Mouse (Mus musculus) heart, embryonic 11.5 days (tissue): Measurements from ENCODE around the gene Hoxd8. TPM values are rescaled to one million over a fixed set of nuclear protein-coding genes. Genes with fewer than 3 reads are reported as not detected.

Source experiments
- ATAC-seq: fragments of 200-750 bp; cut with Nextera tagmentation; replicated peaks from 2 replicates; pipeline ENCODE4 v1.8.0; 2017; ENCODE audit warnings: moderate library complexity; ENCODE audit not compliant: insufficient number of reproducible peaks, low FRiP score, low TSS enrichment
- H3K27ac ChIP-seq: fragments of 300-500 bp; sonication (generic); 2 replicates; pipeline ENCODE4 v1.5.1; 2014; ENCODE audit warnings: mild to moderate bottlenecking, low read depth, low read length
- H3K27me3 ChIP-seq: fragments of 300-500 bp; sonication (generic); 2 replicates; pipeline ENCODE4 v1.6.1; 2014; ENCODE audit warnings: mild to moderate bottlenecking, low read length, mixed read lengths; ENCODE audit not compliant: control insufficient read depth, insufficient read depth
- H3K36me3 ChIP-seq: fragments of 300-500 bp; sonication (generic); 2 replicates; pipeline ENCODE4 v1.6.1; 2014; ENCODE audit warnings: mild to moderate bottlenecking, low read length, moderate library complexity, mixed read lengths; ENCODE audit not compliant: control insufficient read depth, insufficient read depth
- H3K4me1 ChIP-seq: fragments of 300-500 bp; sonication (generic); 2 replicates; pipeline ENCODE4 v1.6.1; 2014; ENCODE audit warnings: low read length; ENCODE audit not compliant: control insufficient read depth, insufficient read depth
- H3K4me2 ChIP-seq: fragments of 300-500 bp; sonication (generic); 2 replicates; pipeline ENCODE4 v1.6.1; 2014; ENCODE audit warnings: mild to moderate bottlenecking, moderate library complexity
- H3K4me3 ChIP-seq: fragments of 300-500 bp; sonication (generic); 2 replicates; pipeline ENCODE4 v1.5.1; 2014; ENCODE audit warnings: low read depth, low read length
- H3K9ac ChIP-seq: fragments of 300-500 bp; sonication (generic); 2 replicates; pipeline ENCODE4 v1.6.1; 2014; ENCODE audit warnings: mild to moderate bottlenecking, low read depth, low read length, moderate library complexity
- H3K9me3 ChIP-seq: fragments of 300-500 bp; sonication (generic); replicated peaks from 2 replicates; pipeline ENCODE4 v1.6.1; 2016; ENCODE audit warnings: low read length; ENCODE audit not compliant: control insufficient read depth
- WGBS: fragments of 180-500 bp; shearing (Covaris S2); extraction: QIAGEN DNeasy Blood & Tissue Kit; methylation state at CpG from one replicate; pipeline ENCODE4 v1.1.7; 2014; ENCODE audit not compliant: insufficient replicate concordance; 5-methylcytosine and 5-hydroxymethylcytosine counted together
- polyA plus RNA-seq: library from polyadenylated mRNA; unstranded; fragments of >200 nt; fragmentation: Nextera tagmentation; extraction: Ambion mirVana; gene quantifications from 2 replicates; pipeline ENCODE4 v1.2.1, GENCODE M21; 2014

Gene Hoxd8
- polyA plus RNA-seq, 1 experiment from 2014 or later: 0.30 TPM

DNA sequence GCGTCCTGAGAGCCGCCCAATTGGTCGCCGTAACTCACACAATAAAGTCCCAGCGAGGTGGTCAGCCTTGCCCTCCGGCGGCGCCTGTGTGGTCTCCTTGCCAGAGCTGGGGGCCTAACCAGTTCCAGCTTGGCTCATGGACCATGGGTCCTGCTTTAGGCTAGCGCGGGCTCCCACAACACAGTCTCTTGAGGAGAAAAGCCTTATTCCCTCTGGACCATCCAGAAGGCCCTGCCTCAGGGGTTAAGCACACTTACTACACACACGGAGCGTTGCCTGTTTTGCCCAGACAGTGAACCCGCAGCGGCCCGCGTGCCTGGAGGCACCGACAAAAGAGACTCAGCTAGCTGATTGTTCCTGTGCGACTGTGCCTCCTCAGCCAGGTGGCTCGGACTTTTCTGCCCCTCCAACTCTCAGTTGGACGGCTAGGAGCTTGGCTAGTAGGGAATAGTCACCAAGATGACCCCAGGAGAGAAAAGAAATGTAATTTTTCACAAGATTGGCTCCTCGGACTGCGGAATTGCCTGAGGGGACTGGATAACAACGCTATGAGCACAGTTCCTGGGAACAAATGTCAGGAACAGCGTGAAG is 30.5 kb upstream of the Hoxd8 start:
- Histone ChIP-seq H3K9me3 (no peaks in the 10 kb centered on the region), H3K4me3 (no peak overlapping the region), H3K27ac (no peak overlapping the region), H3K4me1 (no peaks in the 10 kb centered on the region), H3K9ac (no peak overlapping the region), H3K4me2 (no peak overlapping the region), H3K36me3 (no peaks in the 10 kb centered on the region), H3K27me3 (peaks cover 91% of the 10 kb centered on the region)
- 4% methylated on average over 24 of the region's 24 CpGs for whole genome bisulfite sequencing
- ATAC-seq: no peak

DNA sequence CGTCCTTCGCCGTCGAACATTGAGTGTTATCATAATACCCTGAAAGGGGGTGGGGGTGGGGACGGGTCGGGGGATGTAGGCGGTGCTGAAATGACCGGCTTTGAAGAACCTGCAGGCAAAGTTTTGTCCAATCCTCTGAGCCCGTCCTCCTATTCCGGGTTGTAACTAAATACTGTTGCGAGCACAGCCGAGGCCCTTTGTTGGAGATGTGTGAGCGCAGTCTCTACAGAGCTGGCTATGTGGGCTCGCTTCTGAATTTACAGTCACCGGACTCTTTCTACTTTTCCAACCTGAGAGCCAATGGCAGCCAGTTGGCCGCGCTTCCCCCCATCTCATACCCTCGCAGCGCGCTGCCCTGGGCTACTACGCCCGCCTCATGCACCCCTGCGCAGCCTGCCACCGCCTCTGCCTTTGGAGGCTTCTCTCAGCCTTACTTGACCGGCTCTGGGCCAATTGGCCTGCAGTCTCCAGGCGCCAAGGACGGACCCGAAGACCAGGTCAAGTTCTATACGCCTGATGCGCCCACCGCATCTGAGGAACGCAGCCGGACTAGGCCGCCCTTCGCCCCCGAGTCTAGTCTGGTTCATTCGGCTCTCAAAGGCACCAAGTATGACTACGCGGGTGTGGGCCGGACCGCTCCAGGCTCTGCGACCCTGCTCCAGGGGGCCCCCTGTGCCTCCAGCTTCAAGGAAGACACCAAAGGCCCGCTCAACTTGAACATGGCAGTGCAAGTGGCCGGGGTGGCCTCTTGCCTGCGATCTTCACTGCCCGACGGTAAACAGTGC is 29.3 kb upstream of the Hoxd8 start, which contains the start of gene Hoxd12:
Hoxd12 (plus strand) TSS at position 133 of the 785 bp plus-strand sequence.
- H3K4me1 ChIP-seq: no peaks in the 10 kb centered on the region
- H3K36me3 ChIP-seq: no peaks in the 10 kb centered on the region
- no peak within 1 kb of the TSS for H3K4me2 ChIP-seq
- no peak within 1 kb of the TSS for H3K9ac ChIP-seq
- no peak within 1 kb of the TSS for H3K4me3 ChIP-seq
- no peak within 1 kb of the TSS for H3K27ac ChIP-seq
- no peaks in the 10 kb centered on the region for H3K9me3 ChIP-seq
- 2% methylated on average over 47 of the region's 47 CpGs for WGBS
- H3K27me3 ChIP-seq: peaks cover 93% of the 10 kb centered on the region
- ATAC-seq: no peak

DNA sequence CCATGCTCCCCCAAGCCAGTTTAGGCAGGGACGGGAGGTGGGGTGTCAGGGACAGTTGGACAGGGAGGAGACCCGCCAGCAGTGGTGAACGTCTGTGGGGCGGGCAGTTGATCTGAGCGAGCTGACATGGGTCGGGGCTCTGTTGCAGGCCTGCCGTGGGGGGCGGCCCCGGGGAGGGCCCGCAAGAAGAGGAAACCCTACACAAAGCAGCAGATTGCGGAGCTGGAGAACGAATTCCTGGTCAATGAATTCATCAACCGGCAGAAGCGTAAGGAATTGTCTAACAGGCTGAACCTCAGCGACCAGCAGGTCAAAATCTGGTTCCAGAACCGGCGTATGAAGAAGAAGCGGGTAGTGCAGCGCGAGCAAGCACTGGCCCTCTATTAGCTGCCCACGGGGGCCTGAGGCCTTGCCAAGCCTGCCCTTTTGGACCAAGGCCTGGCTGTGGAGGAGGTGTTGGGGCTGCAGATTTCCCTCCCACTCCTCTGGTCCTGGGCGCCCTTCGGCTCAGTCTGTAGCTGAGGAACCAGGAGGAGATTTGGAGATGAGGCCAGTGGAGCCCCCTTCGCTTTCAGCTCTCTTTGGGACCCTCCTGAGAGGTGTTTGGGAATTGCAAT is 28.6 kb upstream of the Hoxd8 start:
- no peaks in the 10 kb centered on the region for H3K4me1 ChIP-seq
- no peak overlapping the region for H3K4me3 ChIP-seq
- 4% methylated on average over 23 of the region's 24 CpGs for WGBS
- peaks cover 96% of the 10 kb centered on the region for H3K27me3 ChIP-seq
- no peak for ATAC-seq
- H3K27ac ChIP-seq: no peak overlapping the region
- no peak overlapping the region for H3K4me2 ChIP-seq
- H3K36me3 ChIP-seq: no peaks in the 10 kb centered on the region
- no peaks in the 10 kb centered on the region for H3K9me3 ChIP-seq
- no peak overlapping the region for H3K9ac ChIP-seq

DNA sequence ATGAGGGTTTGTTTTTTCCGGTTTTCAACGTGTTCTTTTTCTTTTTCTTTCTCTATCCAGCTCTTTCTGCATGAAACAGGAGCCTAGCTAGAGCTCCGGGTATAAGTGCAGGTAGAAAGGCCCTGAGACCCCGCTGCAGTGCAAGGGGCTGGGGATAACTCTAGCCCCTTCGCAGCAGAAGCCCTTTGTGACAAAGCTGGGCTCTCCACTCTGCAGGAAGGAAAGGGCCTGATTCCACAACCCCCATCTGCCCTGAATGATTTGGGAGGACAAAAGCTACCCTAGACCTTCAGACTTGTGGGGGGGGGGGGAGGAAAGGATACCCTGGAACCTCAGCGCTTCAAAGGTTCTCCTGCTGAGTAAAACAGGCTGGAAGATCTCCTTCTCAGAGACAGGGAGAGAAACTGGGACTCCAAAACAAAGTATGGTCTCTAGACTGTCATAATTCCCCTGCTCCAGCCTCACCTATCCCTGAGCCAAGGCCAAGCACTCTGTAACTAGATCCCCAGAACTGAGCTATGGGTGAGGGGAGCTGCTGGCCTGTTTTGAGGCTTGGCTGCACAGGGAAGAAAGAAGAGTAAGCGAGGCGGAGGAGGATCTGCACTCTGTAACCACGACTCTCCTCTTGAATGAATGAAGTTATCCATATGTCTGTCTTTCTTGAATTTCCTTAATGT is 27.9 kb upstream of the Hoxd8 start:
- no peak overlapping the region for H3K9ac ChIP-seq
- H3K9me3 ChIP-seq: no peaks in the 10 kb centered on the region
- 4% methylated on average over 9 of the region's 9 CpGs for WGBS
- peaks cover 96% of the 10 kb centered on the region for H3K27me3 ChIP-seq
- H3K4me2 ChIP-seq: no peak overlapping the region
- H3K4me3 ChIP-seq: no peak overlapping the region
- no peaks in the 10 kb centered on the region for H3K36me3 ChIP-seq
- ATAC-seq: no peak
- no peak overlapping the region for H3K27ac ChIP-seq
- no peaks in the 10 kb centered on the region for H3K4me1 ChIP-seq

DNA sequence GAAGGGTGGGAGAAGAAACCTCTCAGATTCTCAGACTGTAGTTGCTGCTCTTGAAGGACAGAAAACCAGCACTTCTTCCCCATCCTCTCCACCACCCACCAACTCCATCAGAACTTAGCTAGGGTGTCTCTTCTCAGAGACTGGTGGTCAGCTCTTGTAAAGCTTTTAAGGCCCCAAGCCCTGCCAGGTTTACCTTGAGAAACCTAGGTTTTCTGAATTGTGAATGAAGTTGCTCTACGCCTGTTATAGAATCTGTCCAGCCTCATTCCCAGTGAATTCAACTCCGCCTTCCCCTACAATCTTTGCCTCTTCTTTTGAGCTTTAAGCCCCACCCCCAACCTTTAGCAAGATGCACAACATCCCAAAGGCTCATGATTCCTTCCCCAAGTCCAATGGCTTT is 27.3 kb upstream of the Hoxd8 start:
- H3K4me1 ChIP-seq: no peaks in the 10 kb centered on the region
- 14% methylated on average over 2 of the region's 2 CpGs for WGBS
- H3K4me3 ChIP-seq: no peak overlapping the region
- no peaks in the 10 kb centered on the region for H3K9me3 ChIP-seq
- no peak for ATAC-seq
- H3K27ac ChIP-seq: no peak overlapping the region
- no peak overlapping the region for H3K4me2 ChIP-seq
- no peak overlapping the region for H3K9ac ChIP-seq
- H3K36me3 ChIP-seq: no peaks in the 10 kb centered on the region
- H3K27me3 ChIP-seq: peaks cover 96% of the 10 kb centered on the region

DNA sequence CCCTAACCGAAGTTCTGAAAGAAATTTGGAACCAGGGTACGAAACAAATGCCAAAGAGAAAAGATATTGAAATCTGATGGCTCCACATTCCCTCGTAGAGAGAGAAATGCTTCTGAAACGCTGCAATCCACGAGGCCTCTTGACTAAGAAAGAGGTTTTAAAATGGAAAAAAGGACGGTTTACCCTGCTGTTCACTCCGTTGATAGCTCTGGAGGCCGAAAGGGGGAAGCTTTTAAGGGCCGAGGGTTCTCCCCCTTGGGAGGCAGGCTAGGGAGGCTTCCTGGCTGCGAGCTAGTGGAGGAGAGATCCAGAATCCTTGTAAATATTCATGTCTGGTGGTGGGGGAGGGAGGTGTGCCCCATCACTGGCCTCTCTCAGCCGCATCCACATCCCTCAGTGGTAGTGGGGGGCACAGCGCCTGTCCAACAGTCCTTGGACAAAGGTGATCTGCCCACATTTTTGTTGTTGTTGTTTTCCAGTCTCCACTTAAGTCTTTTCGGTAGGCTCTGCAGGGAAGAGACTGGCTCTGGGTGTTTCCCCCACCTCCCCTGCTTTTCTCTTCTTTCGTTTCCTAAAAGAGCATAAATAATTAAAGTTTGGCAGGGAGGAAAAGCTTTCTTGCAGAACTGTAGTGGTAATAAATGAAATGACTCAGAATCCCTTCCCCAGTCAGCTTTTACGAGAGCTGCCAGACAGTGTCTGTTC is 25.4 kb upstream of the Hoxd8 start, which contains the start of gene Hoxd11:
Hoxd11 (plus strand) TSS at position 667 of the 705 bp plus-strand sequence.
- Histone ChIP-seq H3K36me3 (no peaks in the 10 kb centered on the region), H3K27ac (no peak within 1 kb of the TSS), H3K27me3 (peaks cover 97% of the 10 kb centered on the region), H3K4me3 (no peak within 1 kb of the TSS), H3K9ac (no peak within 1 kb of the TSS), H3K4me1 (no peaks in the 10 kb centered on the region), H3K9me3 (no peaks in the 10 kb centered on the region), H3K4me2 (no peak within 1 kb of the TSS; the same call in 1 of the 2 replicates)
- under 1% methylated on average over 15 of the region's 15 CpGs for WGBS
- ATAC-seq: no peak

DNA sequence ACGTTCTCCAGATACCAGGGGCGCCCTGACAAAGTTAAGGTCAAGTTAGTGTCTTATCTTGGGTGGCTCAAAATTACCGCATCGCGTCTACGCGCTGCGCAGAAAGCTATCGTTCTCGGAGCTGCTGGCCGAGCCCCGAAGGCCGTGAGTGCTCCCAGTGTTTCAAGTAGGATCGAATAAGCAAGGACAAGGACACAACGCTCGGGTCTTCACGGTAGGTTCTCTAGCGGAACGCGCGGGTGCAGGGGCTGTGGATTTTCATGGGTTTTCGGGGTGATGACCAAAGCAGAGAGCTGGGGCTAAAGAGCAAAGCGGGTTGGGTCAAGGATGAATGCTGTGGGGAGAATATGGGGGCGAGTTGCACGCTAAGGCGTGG is 24.8 kb upstream of the Hoxd8 start:
- Histone ChIP-seq H3K9ac (no peak overlapping the region), H3K27me3 (peaks cover 97% of the 10 kb centered on the region), H3K4me1 (no peaks in the 10 kb centered on the region), H3K27ac (no peak overlapping the region), H3K4me3 (no peak overlapping the region), H3K4me2 (no peak overlapping the region; the same call in 1 of the 2 replicates), H3K36me3 (no peaks in the 10 kb centered on the region), H3K9me3 (no peaks in the 10 kb centered on the region)
- 1% methylated on average over 26 of the region's 26 CpGs for WGBS
- ATAC-seq: no peak

DNA sequence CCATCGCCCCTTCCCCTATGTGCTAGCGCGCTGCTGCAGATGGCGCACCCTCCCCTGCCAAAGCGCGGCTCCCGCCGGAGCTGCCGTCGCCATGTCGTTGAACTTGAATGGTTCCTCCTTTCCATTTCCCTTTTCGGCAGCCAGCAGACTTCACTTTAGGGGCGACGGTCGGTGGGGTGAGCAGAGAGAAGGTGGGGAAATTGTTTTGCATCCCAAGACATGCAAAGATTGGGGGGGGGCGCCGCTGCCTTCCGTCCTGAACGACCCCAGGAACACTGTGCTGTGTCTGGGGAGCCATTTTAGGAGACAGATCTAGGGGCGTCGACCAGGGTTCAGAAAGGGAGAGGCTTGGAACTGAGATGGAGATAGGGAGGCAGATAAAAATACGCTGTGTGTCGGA is 24.4 kb upstream of the Hoxd8 start:
- no peak overlapping the region for H3K27ac ChIP-seq
- peaks cover 97% of the 10 kb centered on the region for H3K27me3 ChIP-seq
- no peaks in the 10 kb centered on the region for H3K9me3 ChIP-seq
- 1% methylated on average over 22 of the region's 23 CpGs for WGBS
- no peak overlapping the region for H3K4me3 ChIP-seq
- no peaks in the 10 kb centered on the region for H3K36me3 ChIP-seq
- H3K4me2 ChIP-seq: no peak overlapping the region; the same call in 1 of the 2 replicates
- no peak overlapping the region for H3K9ac ChIP-seq
- no peaks in the 10 kb centered on the region for H3K4me1 ChIP-seq
- no peak for ATAC-seq
